Mouse (Mus musculus) layer of hippocampus, postnatal 36 days (tissue): ENCODE measurements around the gene Ufd1. TPM values are rescaled to one million over a fixed set of nuclear protein-coding genes. Genes with fewer than 3 reads are reported as not detected.
"Not testable (repeated sequence)": the region's sequence is repeated elsewhere in the genome, so short reads cannot be mapped to it uniquely, and the experiment has no call there.

Experiments used
- DNase-seq, 2 experiments: peaks; one replicate each; pipeline ENCODE4 v3.0.0; 2022
- total RNA-seq, 2 experiments: library from RNA; stranded (reverse); gene quantifications; 2 replicates each; pipeline ENCODE4 v1.2.3; 2021

The Ufd1 gene
- total RNA-seq, 2 experiments from 2014 or later = 99.9 to 104 TPM

DNA sequence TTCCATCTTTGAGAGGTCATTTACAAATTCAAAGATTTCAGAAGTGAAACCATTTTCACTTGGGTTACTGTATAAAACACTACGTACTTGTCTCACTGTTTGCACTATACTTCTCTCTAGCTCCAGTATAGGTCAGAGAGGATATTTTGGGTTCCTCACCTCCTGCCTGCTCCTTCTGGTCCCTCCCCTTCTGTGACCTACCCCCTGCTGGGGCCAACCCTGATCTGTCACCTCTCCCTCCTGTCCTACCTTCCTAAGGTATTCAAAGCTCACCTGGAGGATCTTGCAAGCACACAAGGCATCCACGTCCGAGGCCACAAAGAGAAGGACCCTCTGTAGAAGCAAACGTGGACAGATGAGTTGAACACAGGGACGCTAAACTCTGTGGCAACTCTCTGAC, 547 bp upstream of the Ufd1 start:
- no peak for DNase-seq

DNA sequence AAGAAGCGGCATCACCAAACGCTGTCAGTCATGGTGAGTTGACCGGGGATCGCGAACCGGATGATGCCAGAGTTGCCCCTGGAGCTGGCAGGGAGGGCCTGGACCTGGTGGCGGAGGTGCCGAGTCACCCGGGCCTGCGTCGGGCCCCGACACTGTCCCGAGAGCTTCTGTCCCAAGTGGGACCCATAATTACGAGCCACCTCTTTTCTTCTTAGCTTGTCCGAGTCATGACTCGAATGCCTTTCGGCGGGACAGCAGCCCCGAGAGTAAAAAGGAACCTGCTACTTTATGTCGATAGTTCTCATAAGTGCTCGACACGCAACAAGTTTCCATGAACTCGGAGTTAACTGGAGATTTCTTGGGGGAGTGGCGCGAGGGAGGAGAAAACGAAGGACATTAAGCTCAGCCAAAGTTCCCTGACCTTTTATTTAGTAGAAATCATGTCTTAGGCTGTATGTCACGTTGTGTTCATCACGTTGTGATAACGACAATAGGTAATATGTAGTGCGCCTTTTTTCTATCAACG, 869 bp downstream of the Ufd1 start:
- DNase-seq = no peak

- no peak for DNase-seq
These were observed 10.8 kb downstream of the Ufd1 start for GRCm38 (mm10) chr16:18822356-18822755.

GRCm38 (mm10) chr16:18822925-18823324, 11.3 kb downstream of the Ufd1 start:
- peak in 1 of 2 experiments; percentile 11 for DNase-seq

DNA sequence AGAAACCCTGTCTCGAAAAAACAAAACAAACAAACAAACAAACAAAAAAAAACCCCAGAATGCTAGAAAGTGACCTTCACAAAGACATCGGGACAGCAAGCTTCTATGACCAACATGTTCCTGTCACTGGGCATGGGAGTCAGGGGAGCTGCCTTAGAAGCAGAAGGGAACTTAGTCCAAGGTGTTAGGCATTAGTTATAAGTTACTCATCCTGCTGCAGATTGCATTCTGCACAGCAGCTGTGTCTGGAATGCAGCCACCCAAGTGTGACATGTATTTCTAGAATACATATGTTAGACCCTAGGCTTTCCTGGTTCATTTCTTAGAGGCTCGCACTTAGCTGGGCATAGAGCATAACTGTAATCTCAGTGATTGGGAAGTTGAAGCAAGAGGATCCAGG, 17.1 kb downstream of the Ufd1 start:
- no peak for DNase-seq

- DNase-seq = no peak
These were observed 17.5 kb downstream of the Ufd1 start for GRCm38 (mm10) chr16:18829102-18829501.

- no peak for DNase-seq
These were observed 21.9 kb downstream of the Ufd1 start for GRCm38 (mm10) chr16:18833486-18833885.

DNA sequence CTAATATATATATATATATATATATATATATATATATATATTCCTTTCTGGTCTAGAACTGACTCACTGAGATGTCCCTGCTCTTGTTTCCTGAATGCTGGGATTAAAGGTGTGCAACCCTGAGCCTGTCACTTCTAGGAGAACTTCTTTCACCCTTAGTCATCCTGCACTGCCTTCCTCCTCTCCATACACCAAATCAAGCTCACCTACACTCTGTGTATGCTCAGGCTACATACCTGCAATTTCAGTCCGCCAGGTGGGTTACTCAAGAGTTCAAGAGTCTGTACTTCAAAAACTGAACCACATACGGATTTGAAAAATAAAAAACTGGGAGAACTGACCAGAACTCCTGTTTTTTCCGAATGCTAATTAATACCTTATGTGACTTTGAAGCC, 24.5 kb downstream of the Ufd1 start:
- no peak for DNase-seq

GRCm38 (mm10) chr16:18836468-18837208, 25.1 kb downstream of the Ufd1 start, which contains the start of the genes 2510002D24Rik and Gm28539:
TSS of gene 2510002D24Rik (plus strand) at chr16:18836578.
TSS of gene Gm28539 (plus strand) at chr16:18836584.
- peak; percentile 89 to 90 for DNase-seq

GRCm38 (mm10) chr16:18838346-18838745, 26.8 kb downstream of the Ufd1 start:
- no peak for DNase-seq

DNA sequence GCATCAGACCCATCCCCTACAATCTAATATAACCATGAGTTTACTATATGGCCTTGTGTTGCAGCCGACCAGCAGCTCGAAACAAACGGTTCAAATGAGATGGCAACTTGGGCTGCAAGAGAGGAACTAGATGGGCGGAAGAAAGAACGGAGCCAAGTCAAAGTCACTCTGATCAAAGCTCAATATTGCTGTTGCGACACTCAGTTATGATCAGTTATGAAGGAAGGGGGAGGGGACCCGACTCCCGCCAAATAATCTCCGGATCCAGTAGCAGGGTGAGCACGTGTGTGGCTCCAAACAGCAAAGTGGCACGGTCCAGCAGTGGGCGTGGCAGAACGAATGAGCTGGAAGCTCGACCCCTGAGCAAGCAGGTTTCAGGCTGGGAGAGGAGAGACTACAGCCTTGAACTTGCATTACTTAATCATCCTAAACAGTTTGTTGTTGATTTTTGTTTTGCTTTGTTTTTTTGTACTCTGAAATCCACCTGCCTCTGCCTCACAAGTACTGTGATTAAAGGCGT, 34.8 kb downstream of the Ufd1 start:
- no peak for DNase-seq

GRCm38 (mm10) chr16:18849521-18850190, 38.1 kb downstream of the Ufd1 start:
- DNase-seq = not testable (repeated sequence)

DNA sequence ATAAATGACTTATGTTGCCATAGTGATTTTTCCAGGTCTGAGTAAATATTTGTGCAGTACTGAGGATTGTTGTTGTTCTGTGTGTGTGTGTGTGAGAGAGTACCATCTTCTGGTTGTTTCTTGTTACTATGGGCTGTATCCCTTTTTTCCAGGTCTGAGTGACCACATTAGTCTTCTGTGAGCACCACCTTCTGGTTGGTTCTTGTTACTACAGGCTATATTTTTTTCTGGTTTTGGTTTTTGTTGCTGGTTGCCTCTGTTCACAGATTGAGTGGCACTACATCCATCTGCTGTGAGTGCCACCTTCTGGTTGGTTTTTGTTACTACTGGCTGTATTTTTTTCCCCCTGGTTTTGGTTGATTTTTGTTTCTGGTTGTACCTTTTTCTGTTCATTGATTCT, 47.0 kb downstream of the Ufd1 start:
- no peak for DNase-seq

- no peak for DNase-seq
These were observed 48.6 kb downstream of the Ufd1 start for GRCm38 (mm10) chr16:18860186-18860585.

- DNase-seq = not testable (repeated sequence)
These were observed 58.9 kb downstream of the Ufd1 start for GRCm38 (mm10) chr16:18870495-18870894.

- no peak for DNase-seq
These were observed 64.5 kb downstream of the Ufd1 start for GRCm38 (mm10) chr16:18876091-18876441.

GRCm38 (mm10) chr16:18876442-18877308, 65.1 kb downstream of the Ufd1 start, which contains the start of the genes Mrpl40 and Hira:
TSS of gene Mrpl40 (minus strand) at chr16:18876862.
TSS of gene Hira (plus strand) at chr16:18877037.
- DNase-seq = peak; percentile 96

DNA sequence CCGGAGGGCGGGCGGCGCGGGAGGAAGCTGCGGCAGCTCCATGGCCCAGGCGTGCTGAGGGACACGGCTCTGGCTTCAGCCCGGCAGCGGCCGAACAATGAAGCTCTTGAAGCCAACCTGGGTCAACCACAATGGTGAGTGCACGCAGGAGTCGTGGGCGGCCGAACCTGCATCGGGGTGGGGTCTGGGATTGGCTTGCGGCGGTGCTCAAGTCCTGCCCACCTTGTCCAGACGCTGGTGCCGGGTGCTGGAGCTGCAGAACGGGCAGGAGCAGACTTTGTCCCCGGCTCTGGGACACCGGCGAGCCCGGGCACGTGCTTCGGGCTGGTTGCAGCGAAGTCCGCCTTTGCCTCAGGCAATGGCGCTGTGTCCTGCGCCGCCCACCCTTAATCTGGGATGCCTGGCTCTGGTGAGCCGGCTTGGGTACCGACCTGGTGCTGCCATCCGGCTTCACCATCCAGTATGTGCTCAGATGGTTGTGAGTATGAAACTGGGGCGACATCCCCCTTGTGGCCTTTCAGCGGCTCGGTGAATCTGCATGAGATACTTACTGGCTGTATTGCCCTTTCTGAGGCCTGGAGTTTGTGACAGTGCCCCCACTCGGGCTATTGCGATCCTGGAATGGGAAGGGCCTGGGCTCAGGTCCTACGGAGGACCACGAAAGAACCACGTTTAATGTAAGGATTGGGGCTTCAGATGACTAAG, 66.0 kb downstream of the Ufd1 start:
- DNase-seq = peak; percentile 50 to 58

- DNase-seq = peak in 1 of 2 experiments; percentile 10
These were observed 66.6 kb downstream of the Ufd1 start for GRCm38 (mm10) chr16:18878091-18878720.

GRCm38 (mm10) chr16:18884044-18884443, 72.5 kb downstream of the Ufd1 start:
- DNase-seq = no peak
